Mouse (Mus musculus) fat pad, adult 2 months (tissue): ENCODE measurements at regions not wholly inside any gene's neighbourhood (a gene's known extent, or its start where the extent isn't known, plus 50 kb on each side); places are given as distances from the start of the nearest gene placed in this dataset.

ENCODE experiments used
- DNase-seq: peaks from one replicate; pipeline ENCODE4 v3.0.0-alpha.2; 2011; ENCODE audit warnings: low read depth, low spot score; ENCODE audit errors: extremely low read depth

DNA sequence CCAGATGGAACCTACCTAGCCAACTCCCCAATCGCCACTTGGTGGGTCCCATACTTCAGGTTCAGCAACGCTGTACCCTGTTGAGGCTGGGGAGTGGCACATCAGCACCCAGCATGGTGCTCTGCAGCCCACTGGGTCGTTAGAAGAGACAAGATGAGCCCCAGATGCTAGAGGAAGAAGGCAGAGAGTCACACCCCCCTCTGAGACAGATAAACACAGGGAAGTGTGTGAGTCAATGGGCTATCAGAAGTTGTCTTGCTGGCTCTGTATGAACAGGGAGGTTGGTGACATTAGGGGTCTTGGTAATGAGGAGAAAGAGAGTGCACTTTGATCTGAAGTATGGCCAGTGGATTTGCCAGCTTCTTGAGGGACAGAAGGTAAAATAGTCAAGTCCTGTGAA, 101.7 kb upstream of the Mki67 start:
- no peak for DNase-seq

DNA sequence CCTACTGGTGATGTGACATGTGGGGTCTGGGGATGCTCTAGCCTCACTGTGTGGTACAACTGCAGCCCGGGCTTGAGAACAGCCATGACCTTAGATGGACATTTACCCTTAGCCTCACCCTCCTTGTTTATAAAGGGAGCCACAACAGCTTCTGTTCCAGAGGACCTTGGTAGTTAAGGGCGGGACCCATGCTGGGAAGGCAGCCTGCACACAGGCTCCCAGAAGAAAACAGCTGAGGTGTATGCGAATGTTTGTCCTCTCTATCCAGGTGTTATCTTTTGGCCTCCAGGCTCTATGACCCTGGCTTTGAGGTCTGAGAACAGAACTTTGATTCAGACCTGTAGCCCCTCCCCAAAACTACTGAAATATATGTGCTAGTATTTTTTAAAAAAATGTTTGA, 102.1 kb upstream of the Mki67 start:
- DNase-seq, result no peak

DNA sequence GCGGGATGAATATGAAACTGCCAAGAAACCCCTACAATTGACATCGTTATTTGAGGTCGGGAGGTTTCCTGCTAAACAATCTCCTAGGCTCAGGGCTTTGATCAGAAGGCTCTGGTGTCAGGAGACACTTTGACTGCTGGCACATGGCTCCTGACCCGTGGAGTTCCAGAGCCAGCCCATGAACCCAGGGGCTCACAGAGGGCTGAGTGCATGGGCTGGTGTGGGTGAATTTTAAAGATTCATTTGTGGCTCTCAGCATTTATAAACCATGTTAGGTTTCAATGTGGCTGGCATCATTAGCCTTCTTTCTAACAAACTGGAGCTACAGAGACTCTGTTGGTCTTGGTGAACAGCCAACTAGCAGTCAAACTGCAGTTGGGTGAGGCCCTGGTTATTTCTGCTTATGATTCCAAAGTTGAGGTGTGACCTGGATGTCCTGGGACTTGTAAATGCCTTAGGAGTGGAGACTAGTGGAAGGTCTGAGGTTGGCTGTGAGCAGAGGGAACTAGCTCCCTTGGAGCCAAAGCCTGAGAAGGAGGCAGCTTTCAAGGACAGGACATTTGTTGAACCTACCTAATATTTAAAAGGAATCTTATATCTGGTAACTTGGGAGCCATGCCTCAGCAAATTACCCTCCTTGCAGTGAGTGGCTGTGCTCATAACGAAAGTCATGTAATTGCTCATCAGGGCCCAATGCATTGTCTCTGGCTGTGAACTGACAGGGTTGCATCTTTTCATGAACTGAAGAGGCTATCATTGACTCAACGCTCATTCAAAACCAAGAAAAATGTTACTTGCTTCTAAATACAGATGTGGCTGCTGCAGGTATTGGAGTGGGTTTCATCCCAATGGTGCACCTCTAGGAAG, 108.0 kb upstream of the Mki67 start:
- DNase-seq, result no peak

DNA sequence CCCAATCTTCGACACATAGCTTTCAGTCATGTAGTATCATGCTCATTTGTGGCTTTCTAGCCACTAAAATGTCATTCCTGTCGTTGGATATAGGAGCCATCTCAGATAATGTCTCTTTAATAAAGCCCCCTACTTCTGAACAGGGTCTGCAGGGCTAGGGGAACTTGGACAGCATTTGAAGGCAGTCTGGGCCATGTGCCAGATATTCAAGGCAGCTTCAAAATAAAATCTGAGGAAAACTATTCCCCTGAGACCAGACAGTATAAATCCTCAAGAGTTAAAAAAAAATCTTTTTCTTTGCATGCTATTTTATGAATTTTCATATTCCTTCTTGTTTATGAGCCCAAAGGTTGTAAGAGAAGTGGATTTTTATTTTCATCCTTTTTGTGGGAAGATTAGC, 113.1 kb upstream of the Mki67 start:
- DNase-seq, result no peak

DNA sequence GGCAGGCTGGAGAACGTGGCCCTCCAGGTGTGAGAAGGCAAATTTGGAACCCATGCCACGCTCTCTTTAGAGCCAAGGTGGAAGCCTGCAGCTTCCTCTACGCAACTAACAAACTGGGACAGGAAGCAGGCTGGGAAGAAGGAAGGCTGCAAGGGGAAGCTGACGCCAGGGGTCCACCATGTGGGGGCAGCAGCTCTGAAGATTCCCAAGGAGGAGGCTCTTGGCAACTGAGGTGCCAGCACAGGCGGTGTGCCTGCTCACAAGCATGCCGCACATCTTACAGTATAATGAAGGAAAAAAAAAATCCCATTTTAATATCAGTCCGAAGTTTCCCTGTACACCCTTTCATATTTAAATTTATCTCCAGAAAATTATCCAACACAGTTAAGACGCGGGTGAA, 117.3 kb upstream of the Mki67 start:
- DNase-seq, result no peak

DNA sequence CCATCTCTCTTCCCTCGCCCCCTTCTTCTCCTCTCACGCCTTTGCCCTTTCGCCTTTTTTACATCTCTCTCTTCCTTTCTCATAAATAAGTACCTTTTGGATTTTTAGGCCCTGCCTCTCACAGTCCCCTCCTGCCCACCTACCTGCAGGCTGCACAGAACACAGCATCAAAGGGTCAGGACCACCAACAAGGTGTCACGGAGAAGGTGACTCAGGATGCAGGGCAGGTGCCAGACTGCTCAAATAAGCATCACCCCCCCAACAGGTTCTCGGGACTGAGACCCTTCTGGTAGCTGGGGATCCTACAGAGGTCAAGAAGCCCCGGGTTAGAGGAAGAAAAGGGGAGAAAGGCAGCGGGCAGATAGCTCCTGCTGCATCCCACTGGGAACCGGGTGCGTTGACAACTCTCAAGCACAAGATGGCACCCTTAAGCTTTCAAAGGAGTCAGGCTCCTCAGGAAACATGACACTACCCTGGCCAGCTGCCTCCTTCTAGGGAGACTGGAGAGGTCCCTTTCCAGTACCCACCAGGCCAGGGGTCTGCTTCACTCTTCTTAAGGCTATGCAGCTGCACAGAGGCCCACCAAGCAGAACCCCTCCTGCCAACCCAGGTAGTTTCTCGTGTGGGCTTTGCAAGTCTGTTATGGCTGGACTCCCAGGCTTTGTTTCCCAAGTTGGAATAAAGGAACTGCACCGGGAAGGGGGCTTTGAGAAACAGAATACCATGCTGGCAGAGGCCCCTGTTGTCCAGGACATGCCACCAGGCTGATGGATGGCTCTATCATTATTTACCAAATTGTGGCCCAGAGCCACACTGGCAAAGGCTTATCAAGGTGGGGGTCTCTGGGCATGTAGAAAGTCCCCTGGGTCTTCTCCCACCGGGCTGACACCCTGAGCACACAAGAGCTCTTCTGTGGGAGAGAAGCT, 120.9 kb upstream of the Mki67 start:
- DNase-seq, result no peak

DNA sequence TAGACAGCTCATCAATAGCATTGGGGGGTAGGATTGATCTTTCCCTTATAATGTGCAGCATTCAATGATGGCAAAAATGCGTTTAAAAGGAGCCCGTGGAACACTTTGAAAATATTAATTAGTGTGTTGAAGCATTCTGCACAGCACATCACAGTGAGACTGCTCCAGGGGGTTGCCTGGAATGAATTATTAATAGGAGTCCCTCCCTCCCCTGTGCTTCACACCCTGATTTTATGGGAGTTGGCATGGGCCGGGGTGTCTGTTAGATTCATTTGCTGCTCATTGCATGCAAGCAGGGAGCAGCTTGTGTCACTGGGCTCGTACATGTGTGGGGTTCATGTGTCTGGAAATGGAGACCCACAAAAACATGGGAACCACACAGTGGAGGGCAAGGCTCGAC, 127.9 kb upstream of the Mki67 start:
- DNase-seq, result no peak

DNA sequence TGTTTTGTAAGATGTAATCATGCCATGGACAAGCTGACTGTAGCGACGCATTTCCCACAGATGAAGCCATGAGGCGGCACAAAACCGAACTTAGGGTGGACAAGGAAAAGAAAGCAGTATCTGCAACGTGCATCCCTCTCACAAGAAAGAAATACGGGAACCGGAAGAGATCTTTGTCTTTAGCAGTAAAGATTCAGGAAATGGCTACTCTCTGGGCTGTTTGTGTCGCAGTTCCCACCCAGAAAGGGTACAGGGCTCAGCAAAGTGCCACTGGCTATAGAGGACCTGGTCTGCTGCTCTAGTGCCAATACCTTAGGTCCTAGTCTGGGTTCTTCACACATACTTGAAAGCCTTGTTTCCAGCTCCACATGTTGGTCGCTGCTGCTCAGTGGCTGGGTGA, 131.1 kb upstream of the Mki67 start:
- DNase-seq, result no peak

DNA sequence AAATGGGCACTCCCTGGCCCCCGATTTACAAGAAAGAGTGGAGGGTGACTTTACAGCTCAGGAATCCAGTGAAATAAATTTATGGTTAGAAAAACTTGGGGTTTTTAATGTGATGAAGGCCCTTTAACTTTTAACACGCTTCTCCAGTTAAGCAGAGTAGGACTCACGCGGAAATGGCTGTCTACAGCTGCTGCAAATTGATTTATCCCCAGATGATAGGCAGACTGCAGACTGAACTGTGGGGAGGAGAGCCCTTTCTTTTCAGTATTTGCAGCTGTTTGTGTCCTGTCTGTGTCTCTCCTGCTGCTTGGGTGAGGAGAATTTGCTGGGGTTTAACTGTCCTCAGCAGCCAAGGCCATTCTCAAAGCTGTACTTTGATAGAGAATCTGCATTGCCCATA, 132.0 kb upstream of the Mki67 start:
- no peak for DNase-seq

DNA sequence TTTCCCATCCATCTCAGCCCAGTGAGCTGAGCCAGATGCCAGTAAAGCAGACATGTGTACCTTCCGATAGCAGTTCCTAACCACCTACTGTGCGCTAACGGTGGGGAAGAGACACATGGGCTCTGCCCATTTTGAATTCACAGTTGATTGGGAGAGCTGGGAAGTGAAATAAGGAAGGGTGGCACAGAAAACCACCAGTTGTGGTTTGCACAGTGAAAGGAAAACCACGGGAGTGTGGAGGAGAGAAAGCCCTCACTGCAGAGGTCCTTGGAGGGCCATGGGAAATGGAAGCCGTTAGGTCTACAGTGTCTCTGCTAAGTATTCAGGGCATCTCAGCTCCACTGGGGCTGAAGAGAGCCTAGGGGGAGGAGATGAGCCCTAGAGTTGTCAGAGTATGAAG, 132.7 kb upstream of the Mki67 start:
- DNase-seq, result no peak

DNA sequence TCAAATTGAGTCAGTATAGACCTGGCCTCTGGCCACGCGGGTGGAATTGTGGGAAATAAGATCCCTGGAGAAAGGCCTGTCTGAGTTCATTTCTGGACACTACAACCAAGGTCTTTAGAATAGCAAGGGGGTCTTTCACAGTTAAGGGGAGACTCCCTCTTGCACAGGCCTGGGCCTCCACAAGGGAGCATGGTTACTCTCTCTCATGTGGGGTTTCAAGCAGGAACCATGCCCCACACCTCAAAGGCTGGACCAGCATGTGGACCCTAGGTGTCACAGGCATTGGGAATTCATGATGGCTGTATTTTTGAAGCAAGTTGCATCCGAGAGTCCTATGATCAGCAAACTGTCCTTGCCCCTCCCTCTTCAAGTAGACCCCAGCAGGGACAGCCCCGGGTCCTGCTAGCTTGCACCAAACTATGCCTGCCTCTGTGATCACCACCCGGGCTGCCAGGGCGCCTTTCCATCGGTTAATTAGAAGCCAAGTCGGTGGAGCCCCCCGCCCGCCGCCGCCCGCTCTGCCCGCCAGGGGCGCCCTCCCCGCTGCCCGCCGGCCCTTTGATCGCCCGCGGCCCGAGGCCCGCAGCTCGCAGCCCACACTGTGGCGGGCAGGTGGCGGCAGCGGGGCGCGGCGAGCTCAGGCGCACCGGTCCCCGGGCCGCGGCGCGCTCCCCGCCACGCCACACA, 137.1 kb upstream of the Mki67 start:
- DNase-seq, result no peak

DNA sequence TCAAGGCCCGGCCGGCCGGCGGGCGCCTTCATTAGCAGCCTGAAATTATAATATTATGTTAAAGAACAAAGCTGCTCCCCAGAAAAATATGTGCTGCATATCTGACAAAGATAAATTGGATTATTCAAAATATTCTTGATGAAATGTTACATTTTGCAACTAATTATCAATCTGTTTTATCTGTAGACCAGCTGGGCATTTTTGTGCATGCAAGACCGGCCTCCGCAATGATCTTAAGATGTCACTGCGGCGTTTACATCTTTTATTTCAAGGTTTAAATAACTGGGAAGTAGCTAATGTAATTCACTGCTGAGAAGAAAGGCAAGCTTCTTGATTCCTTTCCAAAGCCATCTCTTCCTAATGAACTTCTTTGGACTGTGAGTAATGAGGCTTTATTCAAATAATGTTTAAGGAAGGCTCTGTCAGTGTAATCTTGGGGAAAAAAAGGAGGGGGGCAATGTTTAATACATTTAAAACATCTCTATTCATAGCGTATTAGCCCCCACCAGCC, 137.7 kb upstream of the Mki67 start:
- DNase-seq, result no peak

DNA sequence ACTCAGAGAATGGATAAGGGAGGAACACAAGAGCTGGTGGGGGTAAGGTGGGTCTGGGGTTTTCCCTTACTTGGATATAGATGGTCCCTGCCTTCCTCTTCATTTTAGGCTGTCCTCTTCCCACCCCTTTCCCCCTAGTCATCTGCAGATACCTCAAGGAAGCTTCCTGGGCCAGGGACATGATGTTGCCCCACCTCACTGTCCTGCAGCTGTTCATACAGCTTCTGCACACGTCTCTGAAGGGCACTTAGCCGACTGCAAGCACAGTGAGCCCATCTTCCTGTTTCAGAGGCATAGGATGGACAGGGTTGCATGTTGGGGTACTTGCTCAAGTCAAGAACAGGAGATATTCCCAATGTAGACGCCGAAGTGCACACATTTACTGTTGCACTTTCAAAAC, 144.1 kb upstream of the Mki67 start:
- DNase-seq, result no peak

DNA sequence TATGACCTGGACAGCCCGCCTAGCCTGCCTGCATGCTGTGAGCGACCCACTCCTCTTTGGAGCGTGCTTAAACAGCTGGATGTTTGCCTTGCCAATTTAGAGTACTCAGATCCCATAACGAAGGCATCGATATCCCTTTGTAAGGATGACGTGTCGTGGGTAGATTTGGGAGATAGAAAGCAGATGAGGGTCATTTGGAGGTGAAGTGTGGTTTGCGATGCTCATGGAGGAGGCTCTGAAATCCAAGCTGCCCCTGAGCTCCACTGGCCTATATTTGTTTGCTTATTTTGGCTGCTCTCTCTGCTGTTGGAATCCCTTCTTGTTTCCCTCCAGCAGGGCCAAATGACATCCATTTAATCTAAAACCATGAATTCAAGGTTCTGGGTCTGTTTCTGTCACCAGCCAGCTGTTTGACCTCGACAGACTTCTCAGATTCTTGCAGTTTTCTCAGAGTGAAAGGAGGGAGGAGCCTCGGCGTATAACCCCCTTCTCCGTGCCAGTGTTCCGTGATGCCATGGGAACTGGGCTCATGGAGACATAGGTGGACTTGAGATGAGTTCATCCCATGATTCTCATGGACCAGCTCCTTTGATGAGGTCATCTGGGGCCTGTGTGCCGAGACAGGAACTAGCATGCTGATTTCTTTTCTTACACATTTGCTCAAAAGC, 144.7 kb upstream of the Mki67 start:
- no peak for DNase-seq

DNA sequence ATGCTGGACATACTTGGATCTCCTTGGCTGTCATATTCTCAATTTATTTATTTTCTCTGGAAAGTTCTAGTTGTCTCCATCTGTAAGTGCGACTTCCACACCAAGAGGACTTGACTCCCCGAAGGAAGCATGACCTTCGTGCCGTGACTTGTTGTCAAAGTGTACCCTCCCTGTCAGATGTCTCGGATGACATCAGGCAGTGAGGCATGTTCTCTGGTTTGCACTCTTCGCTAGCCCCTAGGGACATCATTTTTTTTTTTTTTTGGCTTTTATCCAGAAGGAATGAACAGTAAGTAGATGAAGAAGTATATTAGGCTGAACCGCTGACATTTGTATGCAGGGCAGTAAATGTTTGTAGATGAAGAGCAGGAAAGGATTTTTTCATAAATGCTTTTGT, 145.2 kb upstream of the Mki67 start:
- no peak for DNase-seq

DNA sequence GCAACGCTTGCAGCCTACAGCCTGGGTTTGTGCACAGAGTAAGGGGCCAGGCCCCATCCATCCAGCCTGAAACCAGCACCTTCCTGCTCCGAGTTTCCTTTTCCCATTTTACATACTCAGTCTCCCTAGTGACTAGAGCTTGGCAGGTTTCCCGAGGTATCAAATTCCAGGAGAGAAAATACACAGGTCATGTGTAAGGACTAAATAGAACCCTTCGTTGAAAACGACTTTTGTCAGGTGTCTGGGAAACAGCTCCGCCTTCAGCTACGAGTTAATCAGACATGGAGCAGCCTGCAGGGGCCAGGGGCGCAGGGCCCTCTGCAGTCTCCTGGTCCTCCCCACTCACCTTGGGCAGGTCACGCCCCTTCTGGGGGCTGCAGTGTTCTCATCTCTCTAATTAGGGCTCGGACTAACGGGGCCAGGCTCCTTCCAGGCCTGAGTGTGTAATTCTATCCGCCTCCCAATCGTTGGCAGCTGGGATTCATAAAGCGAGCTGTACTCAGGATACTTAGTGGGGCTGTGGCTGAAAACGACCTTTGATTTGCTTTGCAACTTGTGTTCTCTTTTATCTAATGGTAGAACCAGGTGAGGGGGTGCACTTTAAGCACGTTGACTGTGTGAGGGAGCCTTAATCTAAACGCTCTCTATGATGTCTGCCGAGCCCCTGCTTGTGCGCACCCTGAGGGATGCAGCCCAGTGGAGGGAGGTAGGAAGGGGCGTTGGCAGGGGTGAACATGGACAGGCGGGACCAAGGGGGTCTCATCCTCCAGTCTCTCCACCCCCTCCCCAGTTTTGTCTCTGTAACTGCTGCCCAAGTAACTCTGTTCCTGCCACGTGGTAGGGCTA, 147.6 kb upstream of the Mki67 start:
- DNase-seq, result no peak

DNA sequence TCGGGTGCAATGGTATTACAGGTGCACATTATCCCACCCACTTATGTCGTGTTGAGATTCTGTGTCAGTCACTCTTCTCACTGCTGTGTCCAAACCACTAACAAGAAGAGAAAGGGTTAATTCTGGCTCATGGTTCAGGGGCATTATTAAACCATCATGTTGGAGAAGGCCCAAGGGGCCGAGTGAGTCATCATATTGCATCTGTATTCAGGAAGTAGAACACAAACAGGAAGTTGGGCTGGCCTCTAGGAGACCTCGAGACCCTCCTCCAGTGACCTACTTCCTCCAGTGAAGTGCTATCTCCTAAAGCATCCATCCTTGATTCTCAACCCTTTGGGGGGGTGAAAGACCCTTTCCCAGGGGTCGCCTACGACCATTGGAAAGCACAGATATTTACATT, 154.8 kb upstream of the Mki67 start:
- DNase-seq, result no peak

DNA sequence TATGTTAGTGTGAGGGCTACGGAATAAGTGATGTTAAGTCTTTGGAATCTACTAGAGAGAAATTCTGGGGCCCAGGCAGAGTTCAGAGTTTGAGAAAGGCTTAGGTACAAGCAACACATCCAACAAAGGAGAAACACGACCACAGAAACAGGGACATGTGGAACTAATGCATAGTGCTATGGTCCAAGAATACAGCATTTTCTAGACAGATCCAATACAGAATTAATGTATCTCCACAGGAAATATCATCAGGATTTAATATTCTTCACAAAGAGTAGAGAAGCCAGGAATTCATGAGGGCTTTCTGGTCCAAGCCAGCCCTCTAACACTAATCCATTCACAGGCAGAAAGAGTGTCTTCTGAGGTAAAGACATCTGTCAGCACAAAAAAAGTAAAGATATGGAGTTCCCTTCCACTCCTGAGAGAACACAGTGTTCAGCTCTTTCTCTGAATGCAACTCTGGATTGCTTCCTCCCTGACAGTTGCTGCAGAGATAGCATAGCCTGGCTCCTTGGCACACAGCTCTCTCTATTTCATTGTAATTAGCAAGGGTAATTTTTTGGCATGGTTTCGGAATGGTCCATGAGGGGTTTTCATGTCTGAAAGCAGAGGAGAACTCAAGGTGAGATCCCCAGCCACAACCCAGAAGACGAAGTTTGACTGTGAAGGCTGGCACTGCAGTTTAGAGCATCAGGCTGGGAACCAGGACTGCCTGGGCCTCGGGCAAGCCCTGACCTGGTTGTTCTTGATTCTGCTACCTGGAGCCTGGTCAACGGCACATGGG, 161.1 kb upstream of the Mki67 start:
- no peak for DNase-seq

DNA sequence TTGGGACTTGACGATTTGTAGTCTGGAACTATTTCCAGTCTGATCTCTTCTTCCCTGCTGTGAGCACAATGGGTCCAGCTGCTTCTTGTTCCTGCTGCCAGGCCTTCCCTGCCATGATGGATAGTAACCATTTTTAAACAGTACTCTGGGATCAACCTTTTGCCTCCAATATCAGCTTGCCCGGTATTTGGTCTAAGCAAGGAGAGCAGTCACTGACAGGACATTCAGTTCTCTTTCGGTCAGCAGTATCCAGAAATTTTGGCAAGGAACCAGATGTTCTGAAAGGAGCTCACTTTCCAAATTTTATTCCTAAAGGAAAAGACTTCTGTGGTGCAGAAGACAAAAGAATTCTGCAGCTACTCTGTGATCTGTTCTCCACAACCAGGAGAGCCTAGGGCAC, 162.6 kb upstream of the Mki67 start:
- DNase-seq, result no peak
